Mouse (Mus musculus) inflammation-experienced regulatory T-cells, adult 16 weeks (primary cell): Measurements from ENCODE around the gene Fes. TPM values are rescaled to one million over a fixed set of nuclear protein-coding genes. Genes with fewer than 3 reads are reported as not detected.

Source experiments
- polyA plus RNA-seq: library from polyadenylated mRNA; unstranded; fragments of 100-300 nt; shearing (Covaris generic); gene quantifications from one replicate; pipeline ENCODE4 v1.2.1, GENCODE M21; 2017

Fes gene
- 1.3 TPM for polyA plus RNA-seq

GRCm38 (mm10) chr7:80387633-80388543 is at the start of gene Fes:
Fes (minus strand) TSS chr7:80387946.

GRCm38 (mm10) chr7:80405188-80405695 is 17.5 kb upstream of the Fes start, which contains the start of gene Furin:
Furin (minus strand) TSS chr7:80405436.

GRCm38 (mm10) chr7:80371041-80371751 is 16.6 kb downstream of the Fes start, which contains the start of gene Man2a2:
Man2a2 (minus strand) TSS chr7:80371375.

GRCm38 (mm10) chr7:80342858-80343257 is 44.9 kb downstream of the Fes start, which contains the start of gene Hddc3:
Hddc3 (plus strand) TSS chr7:80343104.

GRCm38 (mm10) chr7:80340793-80341192 is 47.0 kb downstream of the Fes start, which contains the start of gene Unc45a:
Unc45a (minus strand) TSS chr7:80341005.

Other genes with a start within 250 kb of the Fes start
- gene Sema4b, start 201.1 kb downstream of the Fes start, polyA plus RNA-seq, result 10.4 TPM
- gene Cib1, start 155.1 kb downstream of the Fes start, polyA plus RNA-seq, result 176 TPM
- 12.7 TPM for gene Gdpgp1, start 155.1 kb downstream of the Fes start, polyA plus RNA-seq
- not detected for gene Ttll13, start 141.6 kb downstream of the Fes start, polyA plus RNA-seq
- gene Ngrn, start 126.7 kb downstream of the Fes start, polyA plus RNA-seq, result 66.5 TPM
- gene Vps33b, start 118.3 kb downstream of the Fes start, polyA plus RNA-seq, result 43.5 TPM
- gene Prc1, start 93.5 kb downstream of the Fes start, polyA plus RNA-seq, result 13.7 TPM
- gene Rccd1, start 63.5 kb downstream of the Fes start, polyA plus RNA-seq, result 36.3 TPM
- 110 TPM for gene Unc45a, start 46.9 kb downstream of the Fes start, polyA plus RNA-seq
- gene Hddc3, start 44.8 kb downstream of the Fes start, polyA plus RNA-seq, result 10.2 TPM
- 14.5 TPM for gene Man2a2, start 16.6 kb downstream of the Fes start, polyA plus RNA-seq
- gene Furin, start 17.5 kb upstream of the Fes start, polyA plus RNA-seq, result 4.7 TPM
- 6.1 TPM for gene Blm, start 147.2 kb upstream of the Fes start, polyA plus RNA-seq